Mouse (Mus musculus): ENCODE measurements around the gene Mfsd7a.

Gene Mfsd7a

DNA sequence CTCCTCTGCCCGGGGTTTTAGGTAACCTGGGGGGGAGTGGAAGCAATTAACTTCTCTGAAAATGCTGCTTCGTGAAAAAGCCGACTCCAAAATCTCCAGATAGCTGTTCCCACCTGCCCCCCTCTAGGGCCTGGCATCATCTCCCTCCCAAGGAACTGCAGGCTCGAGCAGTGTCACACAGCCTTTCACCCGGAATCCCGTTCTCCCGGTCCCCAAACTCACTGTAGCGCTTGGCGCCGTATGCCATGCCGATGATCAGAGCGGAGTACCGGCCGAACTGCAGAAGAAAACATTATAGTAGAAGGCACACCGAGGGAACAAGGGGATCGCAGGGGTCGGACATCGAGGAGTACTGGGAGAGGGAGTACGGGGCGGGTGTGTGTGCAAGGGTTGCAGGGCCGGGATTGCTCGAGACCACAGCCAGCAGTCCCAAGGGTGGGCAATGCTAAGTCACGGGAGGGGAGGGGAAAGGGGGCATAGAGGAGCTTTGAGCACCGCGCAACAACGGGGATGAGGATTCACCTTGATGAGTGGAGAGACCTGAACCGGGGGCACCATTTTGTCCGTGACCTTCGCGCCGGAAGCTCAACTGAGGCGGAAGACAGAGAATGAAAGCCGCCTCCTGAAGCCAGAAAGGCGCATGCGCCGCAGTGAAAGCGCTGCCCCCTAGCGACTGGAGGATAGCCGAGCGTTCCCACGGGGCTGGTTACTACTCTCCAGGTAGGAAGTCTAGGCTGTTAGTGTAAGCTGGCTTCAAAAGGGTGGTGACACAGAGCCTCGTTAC, 14.7 kb downstream of the Mfsd7a start, which contains the start of gene Atp5k:
Gene Atp5k (minus strand): TSS at position 645 of the 784 bp plus-strand sequence.
- no peak for DNase-seq (ENCODE audit: extremely low read depth, low read depth, low spot score)

DNA sequence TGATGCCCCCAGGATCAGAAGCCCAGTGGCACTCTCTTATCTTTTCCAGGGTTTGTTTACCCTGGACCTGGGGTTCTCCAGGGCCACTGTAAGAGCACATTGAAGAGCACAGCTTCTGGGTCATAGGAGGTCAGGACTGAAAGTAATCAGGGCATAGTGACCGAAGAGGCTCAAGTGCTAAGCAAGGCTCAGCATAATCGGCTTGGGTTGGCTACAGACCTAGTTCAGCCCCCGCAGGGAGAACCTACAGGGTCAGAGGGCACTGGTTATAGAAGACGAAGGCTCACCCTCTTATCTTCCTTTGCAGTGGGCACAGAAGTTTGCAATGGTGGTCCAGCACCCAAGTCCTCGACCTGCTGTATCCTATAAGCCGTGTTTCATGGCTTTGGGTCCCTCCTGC, 17.5 kb downstream of the Mfsd7a start:
- DNase-seq (ENCODE audit: extremely low read depth, low read depth, low spot score): no peak

DNA sequence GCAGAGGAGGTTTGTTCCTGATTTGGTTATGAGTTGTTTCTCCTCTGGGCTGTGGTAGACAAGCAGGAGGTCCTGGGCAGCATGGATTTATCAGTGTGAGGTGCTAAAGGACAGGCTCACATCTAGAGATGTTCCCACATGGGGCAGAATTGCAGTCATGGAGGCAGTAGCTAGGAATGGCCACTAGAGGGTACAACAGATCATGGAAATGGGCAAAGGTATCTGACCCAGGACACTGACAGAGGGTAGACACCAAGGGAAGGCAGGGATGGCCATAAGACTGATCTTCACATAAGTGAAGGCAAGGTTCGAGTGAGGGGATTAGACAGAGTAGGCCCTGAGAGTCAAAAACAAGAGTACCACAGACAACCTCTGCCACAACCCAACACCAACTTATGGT, 21.5 kb downstream of the Mfsd7a start:
- DNase-seq (ENCODE audit: extremely low read depth, low read depth, low spot score): no peak

DNA sequence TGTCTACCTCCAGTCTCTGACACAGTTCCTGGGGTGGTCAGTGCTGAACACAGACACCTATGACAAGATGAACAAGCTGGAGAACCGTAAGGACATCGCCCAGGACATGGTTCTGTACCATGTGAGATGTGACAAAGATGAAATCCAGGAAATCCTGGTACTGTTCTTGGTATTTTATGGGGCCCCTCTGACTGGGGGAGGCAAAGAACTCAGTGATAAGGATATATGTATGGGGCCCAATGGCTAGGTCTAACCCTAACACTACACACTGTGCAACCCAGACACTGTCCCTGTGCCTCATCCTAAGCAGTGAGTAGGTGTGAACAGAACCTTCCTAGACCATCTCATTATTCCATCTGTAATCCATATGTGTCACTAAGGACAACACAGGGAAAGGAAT, 25.3 kb downstream of the Mfsd7a start:
- no peak for DNase-seq (ENCODE audit: extremely low read depth, low read depth, low spot score)

DNA sequence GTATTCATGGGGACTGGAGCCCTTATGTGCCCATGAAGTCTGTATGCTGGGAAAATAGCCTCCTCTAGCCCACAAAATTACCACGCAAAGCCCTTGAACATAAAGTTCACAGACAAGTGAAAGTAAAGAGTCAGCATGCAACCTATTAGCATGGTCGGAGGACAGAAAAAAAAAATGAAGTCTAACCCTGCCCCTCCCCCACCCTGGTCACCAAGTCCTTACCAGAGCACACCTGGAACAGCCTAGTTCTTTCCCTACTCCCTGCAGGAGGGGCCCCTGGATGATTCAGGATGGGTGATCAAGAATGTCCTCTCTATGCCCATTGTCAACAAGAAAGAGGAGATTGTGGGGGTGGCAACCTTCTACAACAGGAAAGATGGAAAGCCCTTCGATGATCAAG, 25.9 kb downstream of the Mfsd7a start:
- DNase-seq (ENCODE audit: extremely low read depth, low read depth, low spot score): no peak

DNA sequence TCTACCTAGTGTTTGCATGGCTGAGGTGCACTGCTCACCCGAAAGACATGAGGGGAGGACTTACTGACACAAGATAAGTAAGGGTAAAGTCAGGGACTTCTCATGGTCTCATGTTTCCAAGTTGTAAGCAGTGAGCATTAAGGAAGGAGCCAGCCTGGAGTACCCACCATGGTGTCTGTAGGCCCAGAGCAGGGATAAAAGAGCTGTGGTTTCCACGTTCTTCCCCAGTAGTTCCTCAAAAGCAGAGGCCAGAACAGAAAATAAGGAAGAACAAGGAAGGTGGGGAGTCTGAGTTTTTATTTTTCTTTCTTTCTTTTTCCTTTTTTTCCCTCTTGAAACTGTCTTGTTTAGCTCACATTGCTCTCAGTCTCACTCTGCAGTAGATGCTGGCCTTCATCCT, 34.0 kb downstream of the Mfsd7a start:
- DNase-seq (ENCODE audit: extremely low read depth, low read depth, low spot score): no peak

DNA sequence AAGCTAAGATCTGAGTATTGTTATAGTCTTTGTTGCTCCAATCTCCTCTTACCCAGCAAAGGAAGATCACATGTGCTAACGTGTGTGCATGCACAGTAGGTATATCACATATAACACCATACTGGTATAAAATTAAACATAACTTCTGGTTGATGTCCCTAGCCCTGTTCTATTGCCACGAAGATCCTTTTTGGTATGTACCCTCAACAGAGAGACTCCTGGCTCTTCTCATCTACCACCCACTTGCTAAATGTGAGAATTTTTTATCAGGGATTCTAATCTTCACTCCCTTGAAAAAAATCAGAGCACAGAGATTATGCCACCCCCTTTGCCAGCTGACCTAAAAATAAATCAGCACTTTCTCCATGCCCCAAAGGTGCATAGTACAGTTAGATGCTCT, 41.7 kb downstream of the Mfsd7a start:
- no peak for DNase-seq (ENCODE audit: extremely low read depth, low read depth, low spot score)

DNA sequence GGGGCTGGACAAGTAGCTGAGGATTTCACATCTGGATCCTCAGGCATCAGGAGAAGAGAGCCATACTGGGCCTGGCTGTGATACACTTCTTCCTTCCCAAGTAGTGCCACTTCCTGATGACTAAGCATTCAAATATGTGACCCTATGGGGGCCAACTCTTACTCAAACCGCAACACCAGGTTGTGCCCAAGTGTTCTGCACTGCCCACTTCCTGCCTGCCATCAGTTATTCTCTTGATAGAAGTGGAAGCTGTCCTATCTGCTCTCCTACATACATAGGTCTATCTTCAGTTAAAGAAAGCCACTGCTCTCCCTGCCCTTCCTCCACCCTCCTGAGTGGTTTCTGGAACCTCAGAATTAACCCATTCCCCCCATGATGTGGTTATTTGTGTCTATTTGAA, 43.2 kb downstream of the Mfsd7a start:
- DNase-seq (ENCODE audit: extremely low read depth, low read depth, low spot score): no peak

DNA sequence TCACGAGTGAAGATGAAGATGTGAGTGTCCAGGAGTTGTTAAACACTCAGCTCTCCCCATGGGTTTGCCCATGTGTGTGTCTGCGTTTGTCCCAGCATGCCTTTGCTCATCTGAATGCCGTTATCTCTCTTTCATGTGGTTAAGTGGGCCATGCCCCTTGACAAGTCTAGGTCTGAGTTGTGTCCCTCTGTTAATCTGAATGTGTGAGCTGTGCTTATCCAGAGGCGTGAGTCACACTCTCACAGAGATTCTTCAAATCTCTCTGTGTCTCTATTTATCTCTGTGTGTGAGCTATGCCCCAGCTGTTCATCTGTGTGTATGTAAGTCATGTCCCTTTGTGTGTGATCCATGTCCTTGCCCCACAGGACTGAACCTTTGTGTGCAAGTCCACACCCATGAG, 45.2 kb downstream of the Mfsd7a start:
- no peak for DNase-seq (ENCODE audit: extremely low read depth, low read depth, low spot score)

Data from fat pad, adult 2 months (tissue).